Mouse (Mus musculus): ENCODE results near the gene Pdlim4.

The Pdlim4 gene

GRCm38 (mm10) chr11:54068520-54069371 lies at the start of gene Pdlim4:
Gene Pdlim4 (minus strand): TSS chr11:54069014.
- no peak for DNase-seq

DNA sequence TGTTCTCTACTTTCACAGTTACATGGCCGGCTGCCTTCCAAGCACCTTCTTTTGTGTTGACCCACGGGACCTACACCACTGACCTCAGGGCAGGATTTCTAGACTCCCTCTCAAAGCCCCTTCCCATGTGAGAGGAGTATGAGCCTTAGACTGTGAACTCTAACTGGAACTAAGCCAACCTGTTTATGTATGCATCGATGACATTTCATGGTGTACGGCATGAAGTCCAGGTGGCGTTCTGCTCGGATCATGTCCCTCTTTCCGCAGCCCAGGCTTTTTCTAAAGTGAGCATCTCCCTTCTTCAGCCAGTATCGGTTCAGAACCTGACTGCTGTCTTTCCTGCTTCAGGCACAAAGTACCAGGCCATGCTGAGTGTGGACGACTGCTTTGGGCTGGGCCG lies 48.3 kb upstream of the Pdlim4 start:
- no peak for DNase-seq

DNA sequence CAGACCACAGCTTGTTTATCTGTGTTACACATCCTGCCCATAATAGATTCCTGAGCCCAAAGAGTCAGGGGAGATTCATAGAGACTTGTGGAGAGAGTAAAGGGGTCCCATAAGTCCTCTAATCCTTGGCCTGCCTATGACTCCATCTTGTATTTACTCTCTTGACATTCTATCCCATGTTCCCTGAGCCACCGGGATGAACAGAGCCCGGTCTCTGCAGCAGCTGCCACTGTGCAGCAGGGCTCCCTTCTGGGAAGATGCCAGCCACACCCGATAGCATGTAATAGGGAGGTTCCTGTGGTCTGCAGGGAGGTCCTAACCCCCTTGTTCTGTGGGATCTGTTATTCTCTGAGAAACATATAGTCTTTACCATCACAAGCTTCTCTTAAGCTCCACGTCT lies 47.6 kb upstream of the Pdlim4 start:
- DNase-seq = no peak

- DNase-seq = no peak
These were observed 47.1 kb upstream of the Pdlim4 start for GRCm38 (mm10) chr11:54115911-54116310.

DNA sequence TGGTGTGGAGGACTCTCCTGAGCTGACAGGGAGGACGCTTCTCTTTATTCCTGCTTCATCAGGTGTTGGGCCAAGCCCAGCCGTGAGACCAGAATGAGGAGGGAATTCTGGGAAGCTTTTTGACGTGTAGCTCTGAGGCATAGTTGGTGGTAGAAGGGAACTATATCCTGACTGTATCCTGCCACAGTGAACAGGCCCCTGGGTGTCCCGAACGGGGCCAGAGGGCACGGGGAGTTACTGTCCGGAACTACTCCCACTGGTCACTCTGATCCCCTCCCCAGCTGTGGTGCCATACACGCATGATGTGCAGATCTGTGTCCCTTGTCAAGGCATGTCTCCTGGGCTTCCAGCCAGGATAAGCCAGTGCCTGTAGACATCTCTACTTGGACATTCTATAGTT lies 46.5 kb upstream of the Pdlim4 start:
- DNase-seq = no peak

DNA sequence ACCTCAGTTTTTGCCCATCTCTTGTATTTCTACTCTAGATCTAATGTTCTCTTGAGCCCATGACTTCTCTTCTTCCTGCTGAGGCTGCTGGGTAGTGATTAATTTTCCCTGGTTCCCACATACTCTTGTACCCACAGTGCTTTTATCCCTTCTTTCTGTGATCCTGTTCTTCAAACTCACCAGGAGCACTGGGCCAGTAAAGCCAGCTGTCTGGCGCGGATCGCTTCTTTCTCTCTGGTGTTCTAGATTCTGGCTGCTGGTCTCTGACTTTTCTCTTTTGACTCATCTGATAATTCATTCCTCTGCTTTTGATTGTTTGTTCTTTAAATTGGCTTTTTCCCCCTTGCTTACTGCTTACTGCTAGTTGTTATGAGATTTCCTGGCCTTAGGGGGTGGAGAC lies 45.9 kb upstream of the Pdlim4 start:
- DNase-seq = no peak

- DNase-seq = no peak
These were observed 44.5 kb upstream of the Pdlim4 start for GRCm38 (mm10) chr11:54113352-54113751.

DNA sequence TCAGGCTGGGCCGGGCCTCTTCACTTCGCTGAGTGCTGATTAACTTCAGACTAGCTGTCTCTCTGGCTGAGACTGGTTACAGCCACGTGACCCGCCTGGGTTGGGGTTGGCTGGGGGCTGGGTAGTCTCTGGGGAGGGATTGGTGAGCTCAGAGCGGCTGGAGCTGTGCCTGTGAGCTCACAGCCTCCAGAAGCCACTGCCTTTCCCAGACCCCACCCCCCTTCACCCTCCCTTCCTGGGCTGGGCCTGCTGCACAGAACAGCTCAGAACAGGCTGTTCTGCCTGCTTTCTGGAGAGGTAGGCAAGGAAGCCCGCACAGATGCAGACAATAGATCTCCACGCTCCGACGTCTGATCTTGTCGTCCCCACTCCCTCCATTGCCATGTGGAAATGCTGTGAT lies 44.1 kb upstream of the Pdlim4 start:
- DNase-seq = peak; percentile 55 to 65

DNA sequence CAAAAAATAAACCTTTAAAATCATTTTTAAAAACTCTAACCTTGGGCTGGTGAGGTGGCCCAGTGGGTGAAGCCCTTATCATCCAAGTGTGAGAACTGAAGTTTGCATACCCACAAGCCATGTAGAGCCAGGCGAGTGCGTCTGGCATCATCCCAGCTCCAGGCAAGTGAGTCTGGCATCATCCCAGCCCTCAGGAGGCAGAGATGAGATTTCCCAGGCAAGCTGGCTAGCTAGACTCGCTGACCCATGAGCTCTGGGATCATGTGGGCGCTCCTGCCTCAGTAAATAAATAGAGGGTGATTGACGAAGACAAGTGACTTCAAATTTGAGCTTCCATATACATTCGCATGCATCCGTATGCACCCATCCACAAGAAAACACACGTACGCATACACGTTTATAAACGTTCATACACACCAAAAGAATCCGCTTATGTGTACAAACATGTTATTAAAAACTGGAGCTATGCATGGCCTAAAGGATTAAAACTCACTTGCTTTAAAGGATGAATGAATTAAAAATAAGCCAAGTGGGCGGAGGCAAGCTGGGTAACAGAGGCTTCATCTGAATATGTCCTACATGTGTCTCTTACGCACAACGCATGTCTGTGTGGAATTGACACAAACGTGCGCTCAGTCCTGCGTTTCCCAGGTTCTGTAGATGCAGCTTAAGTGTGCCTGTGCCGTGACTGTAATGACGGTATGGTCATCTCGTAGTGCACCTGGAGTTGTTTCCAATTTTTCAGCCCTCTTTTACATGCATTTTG lies 43.3 kb upstream of the Pdlim4 start:
- DNase-seq = peak; percentile 89 to 90

DNA sequence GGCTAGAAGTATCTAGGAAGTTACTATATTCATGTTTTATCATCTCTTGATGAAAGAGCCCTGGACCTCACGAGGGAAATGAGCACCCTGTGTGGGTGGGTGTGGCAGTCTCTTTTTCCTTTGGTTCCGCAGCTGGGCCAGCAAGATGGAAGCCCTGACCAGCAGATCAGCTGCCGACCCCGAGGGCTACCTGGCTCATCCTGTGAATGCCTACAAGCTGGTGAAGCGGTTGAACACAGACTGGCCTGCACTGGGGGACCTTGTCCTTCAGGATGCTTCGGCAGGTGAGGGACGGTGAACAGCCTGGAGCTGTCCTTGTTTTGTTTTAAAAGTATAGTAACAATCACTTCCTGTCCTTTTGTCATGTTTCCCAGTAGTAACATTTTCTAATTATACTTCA lies 42.5 kb upstream of the Pdlim4 start:
- no peak for DNase-seq

DNA sequence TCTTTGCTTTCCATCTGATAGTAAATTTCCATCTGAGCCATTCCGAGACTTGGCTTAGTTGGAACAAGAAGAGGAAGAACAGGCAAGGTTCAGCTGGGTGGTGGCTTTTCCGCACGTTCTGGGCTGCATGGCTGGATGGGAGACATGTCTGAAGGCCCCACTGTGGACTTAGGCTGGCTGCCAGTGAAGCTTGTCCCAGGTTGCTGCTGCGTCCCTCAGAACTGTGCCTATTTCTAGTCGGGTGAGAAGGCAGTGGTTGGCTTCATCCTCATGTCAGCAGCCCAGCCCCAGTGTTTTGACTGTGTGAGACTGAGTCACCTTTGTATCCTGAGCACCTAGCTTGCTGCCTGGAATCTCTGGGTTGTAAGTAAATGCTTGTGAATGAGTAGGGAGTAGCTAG lies 40.1 kb upstream of the Pdlim4 start:
- DNase-seq = no peak

- no peak for DNase-seq
These were observed 39.3 kb upstream of the Pdlim4 start for GRCm38 (mm10) chr11:54108131-54108530.

GRCm38 (mm10) chr11:54107239-54107638 lies 38.4 kb upstream of the Pdlim4 start:
- DNase-seq = peak; percentile 54 to 59

- no peak for DNase-seq
These were observed 37.9 kb upstream of the Pdlim4 start for GRCm38 (mm10) chr11:54106676-54107075.

- DNase-seq = no peak
These were observed 36.2 kb upstream of the Pdlim4 start for GRCm38 (mm10) chr11:54105011-54105410.

GRCm38 (mm10) chr11:54102706-54103449 lies 34.1 kb upstream of the Pdlim4 start:
- DNase-seq = no peak

GRCm38 (mm10) chr11:54101701-54102100 lies 32.9 kb upstream of the Pdlim4 start:
- no peak for DNase-seq

DNA sequence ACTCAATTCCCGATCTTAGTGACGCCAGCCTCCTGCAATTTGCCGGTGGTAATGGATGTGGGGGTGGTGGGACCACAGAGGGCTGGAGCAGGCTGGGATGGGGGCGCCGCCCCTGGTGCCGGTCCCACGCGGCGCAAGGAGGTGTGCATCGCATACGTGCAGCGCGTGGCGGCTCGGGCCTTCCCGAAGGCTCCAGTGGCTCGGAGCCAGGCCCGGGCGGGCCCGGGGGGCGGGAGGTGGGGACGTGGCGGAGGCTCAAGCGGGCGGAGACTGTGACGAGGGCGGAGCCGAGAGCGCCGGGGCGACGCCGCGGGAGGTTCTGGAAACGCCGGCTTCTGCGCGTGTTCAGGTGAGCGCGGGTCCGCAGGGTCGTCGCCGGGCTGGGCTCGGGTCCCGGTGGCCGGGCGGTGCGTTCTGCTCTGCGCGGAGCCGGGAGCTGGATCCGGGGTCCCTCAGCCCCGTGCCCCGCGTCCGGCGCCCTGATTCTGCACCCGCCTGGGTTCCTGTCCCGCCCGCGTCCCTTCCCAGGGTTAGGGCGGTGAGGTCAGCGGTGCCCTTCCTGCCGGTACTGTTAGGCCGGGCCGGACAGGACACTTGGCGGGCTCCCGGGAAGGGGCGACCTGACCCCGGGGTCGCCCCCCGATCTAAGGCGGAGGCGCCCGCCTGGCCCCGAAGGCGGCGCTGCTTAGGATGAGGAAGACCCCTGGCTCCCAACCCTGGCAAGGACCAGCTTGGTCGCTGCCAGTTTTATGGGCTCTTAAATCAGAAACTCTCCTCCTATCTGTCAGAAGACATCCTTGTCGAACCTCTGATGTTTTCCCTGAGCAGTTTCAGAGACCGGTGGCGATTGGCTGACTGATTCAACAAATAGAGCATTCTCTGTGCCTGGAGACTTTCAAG lies 32.1 kb upstream of the Pdlim4 start:
- peak; percentile 53 to 70 for DNase-seq

DNA sequence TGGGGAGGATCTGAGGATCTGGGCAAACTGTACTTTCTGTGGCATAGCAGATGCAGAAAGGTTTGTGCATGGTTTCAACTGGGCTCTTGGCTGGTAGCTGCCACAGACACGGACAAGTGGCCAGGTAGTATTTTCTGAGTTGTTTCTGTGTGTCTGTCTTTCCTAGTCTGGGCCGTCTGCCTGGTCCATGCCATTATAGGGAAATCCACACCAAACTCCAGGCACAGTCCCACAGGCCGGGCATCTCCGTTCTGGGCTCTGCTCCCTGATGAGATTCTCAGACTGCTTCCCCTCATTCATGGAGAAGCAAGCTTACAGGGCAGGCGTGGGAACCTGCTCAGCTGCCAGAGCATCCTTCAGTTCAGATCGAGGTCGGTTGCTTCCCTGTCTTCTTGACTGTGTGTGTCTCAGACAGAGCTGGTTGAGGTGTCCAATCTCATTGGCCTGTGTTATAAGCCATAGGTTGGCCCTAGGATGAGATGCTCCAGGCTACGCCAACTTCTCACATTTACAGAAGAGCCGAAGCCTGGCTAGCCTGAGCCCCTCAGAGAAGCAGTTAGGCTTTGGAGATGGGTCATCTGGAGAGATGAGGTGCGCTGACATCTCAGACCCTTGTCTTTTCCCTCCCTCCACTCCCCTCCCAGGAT lies 31.4 kb upstream of the Pdlim4 start, which contains the start of gene P4ha2:
TSS of gene P4ha2 (plus strand) at position 51 of the 647 bp plus-strand sequence.
- DNase-seq = peak in 1 of 2 experiments; percentile 32

GRCm38 (mm10) chr11:54093000-54093399 lies 24.2 kb upstream of the Pdlim4 start:
- peak; percentile 63 for DNase-seq

DNA sequence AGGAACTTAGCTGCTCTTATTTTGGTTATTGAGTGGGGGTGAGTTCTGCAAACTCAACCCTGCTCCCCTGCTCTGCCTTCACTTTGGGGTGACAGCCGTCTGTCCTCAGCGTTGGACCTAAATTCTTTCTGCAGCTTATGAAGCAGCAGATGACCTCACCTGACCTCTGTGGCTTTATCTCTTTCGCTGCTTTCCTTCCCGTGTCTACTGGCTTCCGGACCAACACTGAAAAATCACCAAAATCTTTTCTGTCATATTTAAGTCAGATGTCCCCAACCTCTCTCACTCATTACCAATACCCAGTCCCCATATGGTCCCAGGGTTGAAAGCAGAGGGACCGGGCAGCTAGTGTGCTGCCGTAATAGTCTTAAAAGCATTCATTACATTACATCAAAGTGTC lies 23.4 kb upstream of the Pdlim4 start:
- no peak for DNase-seq

GRCm38 (mm10) chr11:54091726-54092125 lies 22.9 kb upstream of the Pdlim4 start:
- no peak for DNase-seq
